Mouse (Mus musculus) layer of hippocampus, adult 8-10 months (tissue): ENCODE measurements around the gene Orc6. TPM values are rescaled to one million over a fixed set of nuclear protein-coding genes. Genes with fewer than 3 reads are reported as not detected.

ENCODE experiments used
- DNase-seq, 2 experiments: peaks; one replicate each; pipeline ENCODE4 v3.0.0; 2022; ENCODE audit warnings: low spot score in 2 of 2
- total RNA-seq, 4 experiments: library from RNA; stranded (reverse); gene quantifications; 2 replicates each; pipeline ENCODE4 v1.2.4; 2022

Gene Orc6
- 10 to 100 TPM; 27.0 to 30.3 (median 29.1) TPM for total RNA-seq

- peak; percentile 93 to 96 for DNase-seq
Measured at GRCm38 (mm10) chr8:85299434-85300077, at the start of gene Orc6, which contains the start of gene Vps35. Gene Orc6 (plus strand): TSS chr8:85299632. Gene Vps35 (minus strand): TSS chr8:85299802.

GRCm38 (mm10) chr8:85286846-85287245 is 12.6 kb upstream of the Orc6 start:
- DNase-seq, result no peak

- DNase-seq, result peak in 1 of 2 experiments; percentile 8
Measured at GRCm38 (mm10) chr8:85298600-85299433, 615 bp upstream of the Orc6 start.

GRCm38 (mm10) chr8:85301941-85302340 is 2.5 kb downstream of the Orc6 start:
- DNase-seq, result no peak

GRCm38 (mm10) chr8:85302931-85303330 is 3.5 kb downstream of the Orc6 start:
- no peak for DNase-seq

GRCm38 (mm10) chr8:85303531-85303930 is 4.1 kb downstream of the Orc6 start:
- no peak for DNase-seq

GRCm38 (mm10) chr8:85308564-85308963 is 9.1 kb downstream of the Orc6 start:
- no peak for DNase-seq

GRCm38 (mm10) chr8:85311743-85312142 is 12.3 kb downstream of the Orc6 start:
- DNase-seq, result no peak

GRCm38 (mm10) chr8:85313036-85313435 is 13.6 kb downstream of the Orc6 start:
- DNase-seq, result no peak

- no peak for DNase-seq
Measured at GRCm38 (mm10) chr8:85318534-85318933, 19.1 kb downstream of the Orc6 start.

- DNase-seq, result no peak
Measured at GRCm38 (mm10) chr8:85321981-85322380, 22.5 kb downstream of the Orc6 start.

- DNase-seq, result no peak
Measured at GRCm38 (mm10) chr8:85323084-85323483, 23.7 kb downstream of the Orc6 start.

- DNase-seq, result no peak
Measured at GRCm38 (mm10) chr8:85327036-85327435, 27.6 kb downstream of the Orc6 start.

- no peak for DNase-seq
Measured at GRCm38 (mm10) chr8:85329506-85329905, 30.1 kb downstream of the Orc6 start.

GRCm38 (mm10) chr8:85335105-85335504 is 35.7 kb downstream of the Orc6 start:
- DNase-seq, result no peak

GRCm38 (mm10) chr8:85336211-85336933 is 36.9 kb downstream of the Orc6 start:
- DNase-seq, result no peak

- DNase-seq, result no peak
Measured at GRCm38 (mm10) chr8:85337681-85338080, 38.2 kb downstream of the Orc6 start.

GRCm38 (mm10) chr8:85339871-85340573 is 40.6 kb downstream of the Orc6 start:
- DNase-seq, result no peak

GRCm38 (mm10) chr8:85353287-85353686 is 53.9 kb downstream of the Orc6 start:
- DNase-seq, result no peak
